Mouse (Mus musculus) heart, adult 2 months (tissue): ENCODE data around the gene Cbln3. TPM values are rescaled to one million over a fixed set of nuclear protein-coding genes. Genes with fewer than 3 reads are reported as not detected.

Experiments used
- DNase-seq, 2 experiments: peaks; one replicate each; pipeline ENCODE4 v3.0.0; 2021
- H3K27ac ChIP-seq: fragments of 200-600 bp; 2 replicates; pipeline ENCODE4 v1.8.1; 2022
- H3K27me3 ChIP-seq: fragments of 200-500 bp; 2 replicates; pipeline ENCODE4 v1.6.1; 2012; ENCODE audit warnings: mild to moderate bottlenecking, low read length, inconsistent platforms, mixed read lengths; ENCODE audit not compliant: control insufficient read depth, insufficient read depth
- H3K36me3 ChIP-seq: fragments of 200-500 bp; 2 replicates; pipeline ENCODE4 v1.6.1; 2012; ENCODE audit warnings: low read length, inconsistent platforms; ENCODE audit not compliant: control insufficient read depth, insufficient read depth
- H3K4me1 ChIP-seq: fragments of 200-500 bp; 2 replicates; pipeline ENCODE4 v1.6.1; 2011; ENCODE audit warnings: low read length; ENCODE audit not compliant: control insufficient read depth, insufficient read depth
- H3K4me3 ChIP-seq: fragments of 200-600 bp; 2 replicates; pipeline ENCODE4 v1.8.1; 2022
- H3K79me2 ChIP-seq: fragments of 200-500 bp; replicated peaks from 2 replicates; pipeline ENCODE4 v1.6.1; 2012; ENCODE audit warnings: mild to moderate bottlenecking, inconsistent platforms, low read length, moderate library complexity, mixed read lengths; ENCODE audit not compliant: control insufficient read depth, insufficient read depth
- H3K9ac ChIP-seq: fragments of 200-500 bp; 2 replicates; pipeline ENCODE4 v1.6.1; 2012; ENCODE audit warnings: low read depth, mild to moderate bottlenecking, control low read depth, inconsistent platforms, low read length, mixed read lengths
- CTCF ChIP-seq: fragments of 200-600 bp; IDR thresholded peaks from 2 replicates; pipeline ENCODE4 v1.8.1; 2022; ENCODE audit warnings: antibody characterized with exemption, mild to moderate bottlenecking, moderate library complexity
- EP300 ChIP-seq: fragments of 200-500 bp; IDR thresholded peaks from 2 replicates; pipeline ENCODE4 v1.6.1; 2011; ENCODE audit warnings: low read depth, low read length, control low read depth; ENCODE audit not compliant: insufficient read depth
- POLR2A ChIP-seq: fragments of 200-500 bp; IDR thresholded peaks from 2 replicates; pipeline ENCODE4 v1.6.1; 2011; ENCODE audit warnings: mild to moderate bottlenecking, low read depth, low read length, control low read depth; ENCODE audit not compliant: insufficient read depth
- WGBS: fragments of 180-500 bp; shearing (Covaris S2); methylation state at CpG from one replicate; pipeline ENCODE4 v1.1.7; 2018; 5-methylcytosine and 5-hydroxymethylcytosine counted together
- intact Hi-C: fragments of 180-260 bp; cut with DNase I; formaldehyde crosslinking; loops from one replicate; pipeline ENCODE4 v1.15.1; 2025
- polyA plus RNA-seq: library from polyadenylated mRNA; depleted of rRNA; stranded (reverse); fragments of >200 nt; gene quantifications from 2 replicates; pipeline ENCODE4 v1.2.3, GENCODE M21; 2012
- total RNA-seq, 2 experiments: library from RNA; stranded (reverse); gene quantifications; 2 replicates each; pipeline ENCODE4 v1.2.3; 2021

The Cbln3 gene
- total and polyA plus RNA-seq, 3 experiments: 0.06 to 0.18 TPM; not detected in 1

- intact Hi-C loops: no loop called here
- no peak for DNase-seq
- no peaks in the 10 kb centered on the region for H3K79me2 ChIP-seq
- no peak for TF ChIP-seq CTCF
- TF ChIP-seq EP300: no peak
- no peak for TF ChIP-seq POLR2A
- H3K27ac ChIP-seq: no peak overlapping the region
- no peak overlapping the region for H3K9ac ChIP-seq
- no peak overlapping the region for H3K4me3 ChIP-seq
- peaks cover 2% of the 10 kb centered on the region; the same call in 1 of the 2 replicates for H3K27me3 ChIP-seq
- WGBS: 18% methylated on average over 14 of the region's 14 CpGs
- no peaks in the 10 kb centered on the region for H3K36me3 ChIP-seq
- peaks cover 5% of the 10 kb centered on the region; the same call in 1 of the 2 replicates for H3K4me1 ChIP-seq
These were observed 6.5 kb downstream of the Cbln3 start for GRCm38 (mm10) chr14:55877469-55878315.

- TF ChIP-seq CTCF (peak; percentile 97), POLR2A (0 out of 2 replicates have a peak, but pooled peaks have one; percentile 6), EP300 (peak; percentile 68; the same call in 1 of the 2 replicates)
- H3K9ac ChIP-seq: no peak overlapping the region
- peak; percentile 75 to 82 for DNase-seq
- H3K27ac ChIP-seq: no peak overlapping the region
- H3K4me1 ChIP-seq: peaks cover 5% of the 10 kb centered on the region; the same call in 1 of the 2 replicates
- intact Hi-C loops: loop anchor here (1.0 kb wide), 1 partner anchor 44 kb away; no protein-coding TSS in a partner anchor
- H3K36me3 ChIP-seq: no peaks in the 10 kb centered on the region
- peaks cover 2% of the 10 kb centered on the region; the same call in 1 of the 2 replicates for H3K27me3 ChIP-seq
- H3K4me3 ChIP-seq: peak overlapping the region; percentile 2; the same call in 1 of the 2 replicates
- 13% methylated on average over 30 of the region's 30 CpGs for WGBS
- H3K79me2 ChIP-seq: no peaks in the 10 kb centered on the region
These were observed 10.2 kb downstream of the Cbln3 start for GRCm38 (mm10) chr14:55873714-55874683.

- no peak overlapping the region for H3K27ac ChIP-seq
- peaks cover 5% of the 10 kb centered on the region; the same call in 1 of the 2 replicates for H3K4me1 ChIP-seq
- H3K79me2 ChIP-seq: no peaks in the 10 kb centered on the region
- H3K4me3 ChIP-seq: no peak overlapping the region
- H3K27me3 ChIP-seq: peaks cover 2% of the 10 kb centered on the region; the same call in 1 of the 2 replicates
- TF ChIP-seq CTCF (no peak), POLR2A (no peak), EP300 (no peak)
- H3K36me3 ChIP-seq: no peaks in the 10 kb centered on the region
- no peak for DNase-seq
- no peak overlapping the region for H3K9ac ChIP-seq
- intact Hi-C loops: no loop called here
- WGBS: 80% methylated on average over 8 of the region's 8 CpGs
These were observed 10.9 kb downstream of the Cbln3 start for GRCm38 (mm10) chr14:55873242-55873713.

GRCm38 (mm10) chr14:55872551-55872950 lies 11.6 kb downstream of the Cbln3 start:
- DNase-seq: no peak
- Histone ChIP-seq H3K27me3 (no peaks in the 10 kb centered on the region), H3K9ac (no peak overlapping the region), H3K4me1 (peaks cover 5% of the 10 kb centered on the region; the same call in 1 of the 2 replicates), H3K4me3 (no peak overlapping the region), H3K36me3 (no peaks in the 10 kb centered on the region), H3K27ac (no peak overlapping the region), H3K79me2 (no peaks in the 10 kb centered on the region)
- intact Hi-C loops: no loop called here
- 88% methylated on average over 17 of the region's 17 CpGs for WGBS
- no peak for TF ChIP-seq CTCF
- no peak for TF ChIP-seq EP300
- no peak for TF ChIP-seq POLR2A

GRCm38 (mm10) chr14:55872039-55872438 lies 12.2 kb downstream of the Cbln3 start:
- H3K27ac ChIP-seq: no peak overlapping the region
- peaks cover 5% of the 10 kb centered on the region; the same call in 1 of the 2 replicates for H3K4me1 ChIP-seq
- no peaks in the 10 kb centered on the region for H3K79me2 ChIP-seq
- H3K36me3 ChIP-seq: no peaks in the 10 kb centered on the region
- H3K4me3 ChIP-seq: no peak overlapping the region
- no peak overlapping the region for H3K9ac ChIP-seq
- no peak for DNase-seq
- WGBS: 89% methylated on average over 12 of the region's 12 CpGs
- no peaks in the 10 kb centered on the region for H3K27me3 ChIP-seq
- intact Hi-C loops: no loop called here
- TF ChIP-seq CTCF (no peak), EP300 (no peak), POLR2A (no peak)
